Mouse (Mus musculus) kidney, adult 18-20 months (tissue): ENCODE data around the gene Lhfp.

Experiments
- DNase-seq: peaks from one replicate; pipeline ENCODE4 v3.0.0; 2021

The Lhfp gene

DNA sequence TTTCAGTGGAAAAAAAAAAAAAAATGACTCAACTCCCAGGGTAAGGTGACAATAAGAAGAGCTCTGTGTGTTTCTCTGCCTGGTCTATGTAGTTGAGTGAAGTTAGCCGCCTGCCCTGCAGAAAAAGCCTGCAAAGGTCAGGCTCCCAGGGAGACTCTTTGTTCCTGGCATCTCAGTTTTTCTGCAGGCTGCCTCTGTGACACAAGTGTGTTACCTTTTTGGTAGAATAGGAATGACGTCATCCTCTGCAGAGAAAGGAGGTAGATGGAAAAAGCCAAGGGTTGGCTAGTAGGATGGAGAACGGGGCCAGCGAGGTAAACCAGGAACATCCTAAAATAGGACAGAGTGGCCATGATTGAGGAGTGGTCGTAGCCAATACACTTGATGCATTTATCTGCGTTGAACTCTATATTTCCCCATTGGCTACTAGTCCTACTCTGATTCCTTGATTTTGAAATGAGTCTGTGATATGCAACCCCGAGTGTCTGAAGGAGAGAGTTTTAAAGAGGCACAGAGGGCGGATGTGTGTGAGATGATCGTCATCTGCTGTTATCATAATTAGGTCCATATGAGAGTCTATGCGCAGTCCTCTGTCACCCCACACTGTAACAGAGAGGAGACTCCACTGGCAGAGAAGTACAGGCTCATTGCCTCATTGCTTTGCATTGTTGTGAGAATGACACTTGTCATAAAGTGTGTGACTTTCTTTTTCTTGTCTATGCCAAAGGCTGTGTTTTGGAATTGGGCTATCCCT, 132.2 kb downstream of the Lhfp start:
- no peak for DNase-seq

- DNase-seq = no peak
Observed at GRCm38 (mm10) chr3:53179936-53180335, 138.6 kb downstream of the Lhfp start.

DNA sequence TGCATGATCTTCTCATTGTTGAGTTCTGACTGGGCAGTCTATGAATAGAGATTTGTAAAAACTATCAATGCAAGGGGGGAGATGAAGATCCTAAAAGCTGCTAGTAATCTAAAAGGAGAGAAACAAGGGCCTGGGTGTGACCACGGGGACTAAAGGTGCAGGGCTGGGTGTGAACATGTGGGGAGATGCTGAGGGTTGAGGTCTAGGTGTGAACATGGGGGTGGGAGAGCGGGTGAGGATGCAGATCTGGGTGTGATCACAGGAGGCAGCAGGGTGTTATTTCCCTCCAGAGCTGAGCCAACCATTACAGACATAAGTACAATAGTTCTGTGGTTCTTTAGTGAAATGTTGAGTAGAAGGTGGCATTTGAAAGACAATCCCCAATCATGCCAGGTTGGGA, 144.1 kb downstream of the Lhfp start:
- no peak for DNase-seq

DNA sequence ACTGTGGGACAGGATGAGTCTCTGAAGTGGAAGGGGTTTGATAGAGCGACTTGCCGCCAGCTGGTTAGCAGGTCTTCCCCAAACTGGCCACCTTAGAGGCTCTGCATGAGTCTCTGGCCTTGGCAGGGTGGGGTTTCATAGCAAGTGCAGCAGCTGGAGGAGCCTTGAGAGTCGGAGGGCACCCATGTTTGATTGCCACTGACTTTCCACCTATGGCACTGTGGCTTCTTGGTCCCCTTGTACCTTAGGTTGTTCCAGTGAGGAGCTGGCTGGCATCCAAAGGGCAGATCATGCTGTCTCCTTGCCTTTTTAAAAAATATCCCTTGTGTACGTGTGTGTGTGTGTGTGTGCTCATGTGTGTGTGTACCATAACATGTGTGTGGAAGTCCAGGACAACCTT, 152.1 kb downstream of the Lhfp start:
- DNase-seq = no peak

GRCm38 (mm10) chr3:53195666-53196107, 154.4 kb downstream of the Lhfp start:
- DNase-seq = no peak

DNA sequence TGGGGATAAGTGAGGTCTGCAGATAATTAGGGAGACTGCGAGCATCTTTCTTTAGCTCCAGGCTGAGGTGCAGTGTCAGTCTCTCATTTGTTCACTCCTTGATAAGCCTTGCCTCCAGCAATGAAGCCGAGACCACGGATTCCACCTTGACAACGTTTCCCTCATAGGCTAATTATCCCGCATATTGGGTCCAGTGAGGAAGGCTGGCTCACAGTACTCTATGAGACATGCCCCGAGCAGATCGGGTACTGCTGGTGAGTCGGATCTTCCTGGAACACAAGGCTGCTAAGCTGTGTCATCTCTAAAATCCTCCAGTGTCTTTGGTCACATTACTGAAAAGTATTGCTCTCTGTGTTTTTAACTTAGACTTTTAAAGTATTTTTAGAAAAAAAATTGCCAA, 158.8 kb downstream of the Lhfp start:
- DNase-seq = no peak

DNA sequence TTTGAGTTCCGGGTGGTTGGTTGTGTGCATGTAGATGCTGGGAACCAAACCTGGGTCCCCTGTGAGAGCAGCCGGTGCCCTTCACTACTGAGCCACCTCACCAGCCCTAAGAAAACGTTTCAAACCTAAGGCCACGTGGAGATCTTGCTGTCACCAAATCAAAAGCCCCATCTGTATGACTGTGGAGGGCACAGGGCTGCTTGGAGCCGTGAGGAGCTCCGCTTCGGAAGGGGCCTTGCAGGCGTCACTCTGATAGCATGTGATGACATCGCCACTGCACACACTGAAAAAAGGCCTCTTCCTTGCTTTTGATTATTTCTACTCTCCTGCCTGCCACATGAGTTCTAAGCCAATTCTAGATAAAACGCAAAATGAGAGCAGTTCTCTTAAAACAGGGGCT, 159.5 kb downstream of the Lhfp start:
- no peak for DNase-seq

DNA sequence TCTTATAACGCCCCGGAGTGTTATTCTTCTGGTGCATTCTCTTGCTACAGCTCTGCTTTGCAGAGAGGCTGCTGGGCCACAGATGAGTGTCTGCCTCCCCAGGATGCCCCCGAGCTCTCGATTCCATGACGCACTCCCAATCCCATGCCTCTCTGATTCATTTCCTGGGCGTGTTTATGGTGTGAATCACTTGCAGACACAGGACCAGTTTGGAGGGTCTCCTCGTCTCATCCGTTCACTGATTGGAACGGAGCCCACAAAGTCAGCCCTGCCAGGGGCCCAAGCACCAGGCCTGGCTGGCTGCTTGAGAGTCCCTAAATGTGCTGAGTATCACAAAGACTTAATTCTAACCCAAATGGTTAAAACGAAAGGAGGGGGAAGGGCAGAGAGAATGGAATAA, 160.3 kb downstream of the Lhfp start:
- DNase-seq = no peak

- no peak for DNase-seq
Observed at GRCm38 (mm10) chr3:53202184-53202583, 160.9 kb downstream of the Lhfp start.

DNA sequence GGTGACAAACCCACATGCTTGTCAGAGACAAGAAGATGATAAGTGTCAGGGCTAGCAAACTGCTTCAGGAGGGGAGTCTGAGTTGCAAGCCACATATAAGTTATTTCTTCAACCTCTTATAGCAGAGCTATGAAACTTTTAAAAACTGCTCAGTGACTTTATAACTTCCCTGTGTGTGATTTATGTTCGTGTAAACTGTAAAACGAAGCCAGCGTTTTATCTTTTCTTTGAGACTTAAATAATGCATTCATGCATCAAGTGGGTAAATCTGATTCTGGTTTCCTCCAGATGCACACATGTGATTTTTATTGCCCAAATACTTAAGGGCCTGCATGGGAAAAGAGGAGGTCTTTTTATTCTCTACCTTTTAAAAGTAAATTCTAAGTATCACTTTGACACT, 161.4 kb downstream of the Lhfp start:
- no peak for DNase-seq

DNA sequence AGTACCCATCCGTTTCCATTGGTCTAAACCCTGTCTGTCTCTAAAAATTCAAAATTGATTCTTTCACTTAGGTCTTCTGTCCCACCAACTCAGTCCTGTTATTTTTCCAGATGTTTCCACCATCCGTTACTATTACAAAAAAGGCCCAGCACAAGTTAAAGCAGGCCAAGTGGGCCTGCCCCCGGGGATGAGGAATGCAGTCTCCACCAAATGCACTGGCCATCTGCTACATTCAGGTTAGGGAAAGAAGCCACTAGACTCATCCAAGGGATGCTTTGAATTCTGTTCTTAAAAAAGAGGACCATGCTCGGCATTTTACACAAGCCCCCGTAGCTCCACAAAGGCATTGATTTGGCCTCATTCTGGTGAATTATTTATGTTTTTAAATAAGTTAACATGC, 162.3 kb downstream of the Lhfp start:
- DNase-seq = no peak

- no peak for DNase-seq
Observed at GRCm38 (mm10) chr3:53204348-53204984, 163.1 kb downstream of the Lhfp start.

DNA sequence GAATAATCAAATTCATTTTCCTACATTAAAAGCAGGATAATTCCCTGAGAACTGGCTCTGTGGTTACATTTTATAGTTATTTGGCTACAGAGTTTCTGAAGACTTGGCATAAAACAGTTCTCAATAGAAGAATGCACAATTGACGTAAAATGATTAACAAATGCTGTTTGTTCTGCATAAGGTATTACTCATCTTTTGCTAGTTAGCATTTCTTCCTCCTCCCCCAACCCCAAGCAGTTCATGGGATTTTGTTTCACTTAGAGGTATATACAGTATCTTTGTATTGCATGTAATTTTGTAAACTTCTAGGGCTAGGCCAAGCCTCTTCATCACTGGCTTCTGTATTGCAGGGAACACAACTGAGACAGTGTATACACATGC, 163.6 kb downstream of the Lhfp start:
- DNase-seq = no peak

- no peak for DNase-seq
Observed at GRCm38 (mm10) chr3:53205706-53206105, 164.4 kb downstream of the Lhfp start.

GRCm38 (mm10) chr3:53206509-53207224, 165.3 kb downstream of the Lhfp start:
- DNase-seq = no peak

- DNase-seq = no peak
Observed at GRCm38 (mm10) chr3:53207225-53207528, 165.8 kb downstream of the Lhfp start.

GRCm38 (mm10) chr3:53210691-53211526, 169.6 kb downstream of the Lhfp start:
- DNase-seq = peak; percentile 14

DNA sequence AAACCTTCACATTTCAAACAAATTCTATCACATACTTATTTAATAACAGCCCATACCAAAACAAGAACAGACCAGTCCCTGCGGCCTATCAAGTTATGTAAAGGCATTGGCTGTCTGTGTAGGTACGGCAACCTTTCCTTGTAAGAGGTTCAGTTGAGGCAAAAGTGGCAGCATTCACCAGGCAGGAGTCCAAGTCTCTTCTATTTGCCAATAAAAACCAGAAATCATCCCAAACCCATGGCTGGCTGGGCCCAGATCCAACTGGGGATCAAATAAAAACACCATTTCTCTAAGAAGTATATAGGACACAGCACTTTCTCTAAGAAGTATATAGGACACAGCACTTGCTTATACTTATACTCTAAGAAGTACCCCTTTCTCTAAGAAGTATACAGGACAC, 171.3 kb downstream of the Lhfp start:
- no peak for DNase-seq

DNA sequence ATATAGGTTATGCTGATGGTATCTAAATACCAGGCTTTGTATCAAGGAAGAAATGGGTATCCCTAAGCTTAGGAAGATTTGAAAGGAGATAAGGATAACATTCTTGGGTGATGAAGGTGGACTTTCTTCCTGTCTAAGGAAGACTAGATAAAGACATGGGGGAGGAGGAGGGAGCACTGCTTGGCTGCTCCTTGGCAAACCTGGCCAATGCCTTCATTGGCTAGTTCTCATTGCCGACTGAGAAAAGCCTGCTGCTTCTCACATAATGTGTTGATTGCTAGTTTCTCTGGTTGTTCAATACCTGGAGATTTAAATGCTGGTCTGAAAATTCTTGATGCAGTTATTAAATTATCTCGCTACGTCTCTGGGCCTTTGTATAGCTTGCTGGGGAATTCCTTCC, 172.0 kb downstream of the Lhfp start:
- DNase-seq = no peak

DNA sequence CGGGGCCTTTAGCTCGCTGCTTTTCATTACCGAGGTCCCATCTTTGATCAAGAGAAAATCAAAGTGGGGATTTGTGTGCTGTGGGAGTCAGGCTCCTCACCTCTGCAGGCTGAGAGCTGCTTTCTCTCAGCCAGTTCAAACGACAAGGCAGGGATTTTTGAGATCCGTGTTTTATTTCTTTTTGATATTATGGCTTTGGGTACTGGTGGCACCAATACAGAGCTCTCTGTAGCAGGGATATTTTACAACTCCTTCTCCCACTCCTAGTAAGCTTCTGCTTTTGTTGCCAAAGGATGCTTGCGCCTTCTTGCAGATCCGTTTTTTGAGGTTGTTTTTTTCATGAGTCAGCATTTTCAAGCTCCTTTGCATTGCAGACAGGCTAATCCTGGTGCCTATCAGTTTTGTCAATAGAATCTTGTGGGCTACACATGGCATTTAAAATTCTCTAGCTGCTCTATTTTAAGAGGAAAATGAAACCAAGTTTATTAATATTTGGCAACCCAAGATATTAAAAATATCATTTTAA, 172.5 kb downstream of the Lhfp start:
- no peak for DNase-seq

DNA sequence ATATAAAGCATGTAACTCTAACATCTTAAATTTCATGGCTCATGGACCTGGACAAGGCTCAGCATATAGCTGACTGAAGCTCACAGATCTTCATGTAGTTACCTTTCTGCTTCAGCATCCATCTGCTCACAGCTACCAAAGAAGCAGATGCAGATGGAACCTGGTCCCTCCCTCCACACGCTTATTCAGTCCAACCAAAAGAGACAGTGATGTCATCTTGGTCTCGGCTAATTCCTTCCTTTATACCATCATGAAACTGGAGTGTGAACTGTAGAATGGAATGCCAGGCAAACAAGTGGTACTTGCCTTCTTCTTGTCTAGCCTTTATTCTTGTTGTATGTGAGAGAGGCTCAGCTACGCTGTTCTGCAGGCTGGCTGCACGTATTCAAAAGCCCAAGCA, 173.1 kb downstream of the Lhfp start:
- no peak for DNase-seq

DNA sequence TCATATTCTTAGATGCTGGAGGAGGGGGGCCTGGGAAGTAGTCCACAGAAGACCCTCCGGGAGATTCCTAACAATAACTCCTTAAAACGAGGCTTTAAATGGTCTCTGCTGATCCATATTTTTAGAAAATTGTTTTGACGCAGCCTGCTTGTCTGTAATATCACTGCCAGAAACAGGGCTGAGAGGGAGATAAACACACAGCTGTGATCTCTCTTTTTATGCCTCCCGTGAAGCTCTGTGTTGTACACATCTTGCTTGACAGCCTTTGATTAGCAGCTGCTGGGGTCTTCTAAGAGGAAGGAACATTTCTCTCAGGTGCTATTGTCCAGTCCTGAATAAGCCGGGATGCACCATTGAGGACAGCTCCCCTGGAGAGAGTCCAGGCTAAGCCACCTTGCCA, 176.4 kb downstream of the Lhfp start:
- no peak for DNase-seq
